ENCODE assay signal across 14 mouse cellular contexts in genomic region chr4:136568629-136569028, GRCm38 (mm10). TPM values are rescaled to one million over a fixed set of nuclear protein-coding genes. Genes with fewer than 3 reads are reported as not detected.
A peak's percentile ranks its signal among the peaks of the same experiment; 100 is the strongest.
DNase-seq lines count a peak whose midpoint lies in the region; ATAC-seq and TF ChIP-seq lines count a peak whose summit lies in the region.
"Had no signal": no experiment of that assay in that cellular context is flagged by ENCODE, and none has a peak within 500 bp of the region (broad histone marks: within the 10 kb centered on the region; RNA-seq: fewer than 3 reads in every experiment).

No protein-coding gene starts in this region.

- DNase-seq in kidney, postnatal 4 days: peak; percentile 18 to 24
- peak; percentile 8 for DNase-seq in thymus, adult 2 months
- no peak for DNase-seq in thymus, adult 18-20 months
- DNase-seq in adrenal gland, adult 8-10 months: peak; percentile 73
- peak; percentile 13 for DNase-seq in thymus, postnatal 14 days
- no peak for DNase-seq in layer of hippocampus, postnatal 14 days (ENCODE audit: low spot score in 2 of 2)
- no peak for DNase-seq in layer of hippocampus, adult 11-12 months (ENCODE audit: low spot score)
- DNase-seq: heart, postnatal 36 days; kidney, postnatal 14 days had no signal

- H3K27me3 ChIP-seq in kidney, embryonic 16.5 days (ENCODE audit: insufficient read depth, low read length): no peaks in the 10 kb centered on the region
- H3K27me3 ChIP-seq in thymus, adult 2 months (ENCODE audit: control insufficient read depth, insufficient read depth, low read length): no peaks in the 10 kb centered on the region

- ATAC-seq in kidney, embryonic 16.5 days (ENCODE audit: low FRiP score, low TSS enrichment): no peak

- H3K4me3 ChIP-seq in kidney, embryonic 16.5 days (ENCODE audit: low read length): no peak overlapping the region
- H3K4me3 ChIP-seq in thymus, adult 2 months (ENCODE audit: control insufficient read depth, insufficient read depth, low read length): no peak overlapping the region

- TF ChIP-seq POLR2A in thymus, adult 2 months (IDR thresholded peaks at IDR 0.05; ENCODE audit: control insufficient read depth, extremely low read depth, insufficient read depth, low read length, poor library complexity): no peak

- H3K9ac ChIP-seq in kidney, embryonic 16.5 days (replicated peaks; ENCODE audit: low read length): no peak overlapping the region

- H3K36me3 ChIP-seq in kidney, embryonic 16.5 days (ENCODE audit: insufficient read depth, low read length): peaks cover 45% of the 10 kb centered on the region
- peaks cover 50% of the 10 kb centered on the region for H3K36me3 ChIP-seq in thymus, adult 2 months (ENCODE audit: control insufficient read depth, insufficient read depth, low read length)

- no peak overlapping the region for H3K27ac ChIP-seq in kidney, embryonic 16.5 days (ENCODE audit: low read length)
- H3K27ac ChIP-seq in thymus, adult 2 months (ENCODE audit: control insufficient read depth, insufficient read depth, low read length): no peak overlapping the region
- H3K27ac ChIP-seq: macrophage had no signal

- H3K4me2 ChIP-seq in kidney, embryonic 16.5 days (replicated peaks; ENCODE audit: low read depth, low read length): no peak overlapping the region

- TF ChIP-seq CTCF in thymus, adult 2 months (IDR thresholded peaks at IDR 0.05; ENCODE audit: borderline replicate concordance, control insufficient read depth, extremely low read depth, insufficient read depth, low read length, poor library complexity): no peak

- H3K9me3 ChIP-seq in kidney, embryonic 16.5 days (ENCODE audit: low read length): no peaks in the 10 kb centered on the region

- no peaks in the 10 kb centered on the region for H3K4me1 ChIP-seq in kidney, embryonic 16.5 days (ENCODE audit: insufficient read depth, low read length)
- H3K4me1 ChIP-seq in thymus, adult 2 months (replicated peaks; ENCODE audit: control insufficient read depth, insufficient read depth, low read length): no peaks in the 10 kb centered on the region

- WGBS in kidney, embryonic 16.5 days: 75% methylated on average over 3 of the region's 3 CpGs
- 91% methylated on average over 3 of the region's 3 CpGs for WGBS in thymus, adult 2 months

RNA-seq across cellular contexts. Expression of gene Kdm1a, which starts 33.9 kb away (rescaled TPM):
- 25.7 and 30.5 TPM in 2 replicates for polyA plus RNA-seq in kidney, embryonic 16.5 days (2015; fragmentation: Nextera tagmentation; extraction: Ambion mirVana)
- polyA plus RNA-seq in thymus, adult 2 months (2012; rRNA removed): 64.3 and 70.4 TPM in 2 replicates
- 10 to 100 TPM; 45.5 to 57.8 (median 49.5) TPM for total RNA-seq in adrenal gland, adult 8-10 months (2022)
- total RNA-seq in layer of hippocampus, postnatal 14 days (2021): 100 to 1,000 TPM; 109 to 114 TPM

RNA-seq across cellular contexts. Expression of gene Tex46, which starts 41.6 kb away (rescaled TPM):
- not detected in 2 replicates for polyA plus RNA-seq in kidney, embryonic 16.5 days (2015; fragmentation: Nextera tagmentation; extraction: Ambion mirVana)
- not detected in 2 replicates for polyA plus RNA-seq in thymus, adult 2 months (2012; rRNA removed)
- not detected for total RNA-seq in adrenal gland, adult 8-10 months (2022)
- total RNA-seq in layer of hippocampus, postnatal 14 days (2021): not detected
- total RNA-seq: gastrocnemius, postnatal 4 days; heart, postnatal 36 days; left cerebral cortex, postnatal 36 days had no signal
- polyA plus RNA-seq: cortical plate, adult 2 months; macrophage had no signal

RNA-seq across cellular contexts. Expression of gene Lactbl1, which starts 53.8 kb away (rescaled TPM):
- not detected in 2 replicates for polyA plus RNA-seq in kidney, embryonic 16.5 days (2015; fragmentation: Nextera tagmentation; extraction: Ambion mirVana)
- 1.1 and 1.2 TPM in 2 replicates for polyA plus RNA-seq in thymus, adult 2 months (2012; rRNA removed)
- not detected for total RNA-seq in adrenal gland, adult 8-10 months (2022)
- total RNA-seq in layer of hippocampus, postnatal 14 days (2021): under 1 TPM; 0.18 to 0.24 TPM
- total RNA-seq: gastrocnemius, postnatal 4 days; heart, postnatal 36 days had no signal
- polyA plus RNA-seq: macrophage had no signal

Comparison
In these comparisons a context has a peak if more than half of its experiments do, and no peak if none do; other contexts are left out.
1. DNase-seq: peak in kidney, postnatal 4 days (2 of 2), thymus, adult 2 months (single experiment), adrenal gland, adult 8-10 months (single experiment) and thymus, postnatal 14 days (single experiment); none in thymus, adult 18-20 months (0 of 2), layer of hippocampus, postnatal 14 days (0 of 2) and layer of hippocampus, adult 11-12 months (single experiment).